Mouse (Mus musculus) spleen, embryonic (tissue): ENCODE measurements around the gene Cers4.

Source experiments
- CTCF ChIA-PET: fragments of 350-600 bp; sonication (Branson Sonifier 250); formaldehyde crosslinking; loops from one replicate; lab custom pipeline; 2022; lab: Charles Lee

Cers4 gene

GRCm38 (mm10) chr8:4492851-4493685 is at the start of gene Cers4:
Gene Cers4, plus strand, starts transcription at chr8:4493026.
- CTCF ChIA-PET, result no interaction called here

- CTCF ChIA-PET, result no interaction called here
Measured at GRCm38 (mm10) chr8:4458165-4458564, 34.7 kb upstream of the Cers4 start.

- CTCF ChIA-PET, result interaction anchor here (0.6 kb wide), 1 partner anchor 30 kb away, joined by 6 read pairs; no protein-coding TSS in a partner anchor
Measured at GRCm38 (mm10) chr8:4463061-4463460, 29.8 kb upstream of the Cers4 start.

GRCm38 (mm10) chr8:4474419-4475187 is 18.2 kb upstream of the Cers4 start:
- CTCF ChIA-PET, result no interaction called here

GRCm38 (mm10) chr8:4481154-4481553 is 11.7 kb upstream of the Cers4 start:
- CTCF ChIA-PET, result interaction anchor here (0.7 kb wide), 1 partner anchor 265 kb away, joined by 6 read pairs; no protein-coding TSS in a partner anchor

GRCm38 (mm10) chr8:4481586-4481985 is 11.2 kb upstream of the Cers4 start:
- CTCF ChIA-PET, result no interaction called here

GRCm38 (mm10) chr8:4482501-4482900 is 10.3 kb upstream of the Cers4 start:
- CTCF ChIA-PET, result no interaction called here

- CTCF ChIA-PET, result no interaction called here
Measured at GRCm38 (mm10) chr8:4483330-4483729, 9.5 kb upstream of the Cers4 start.

- CTCF ChIA-PET, result interaction anchor here (0.7 kb wide), 1 partner anchor 85 kb away, joined by 3 read pairs; no protein-coding TSS in a partner anchor
Measured at GRCm38 (mm10) chr8:4493686-4494440, 1.0 kb downstream of the Cers4 start.

- CTCF ChIA-PET, result no interaction called here
Measured at GRCm38 (mm10) chr8:4495976-4496375, 3.1 kb downstream of the Cers4 start.

GRCm38 (mm10) chr8:4497610-4498009 is 4.8 kb downstream of the Cers4 start:
- CTCF ChIA-PET, result interaction anchor here (0.6 kb wide), 1 partner anchor 112 kb away, joined by 3 read pairs; no protein-coding TSS in a partner anchor

GRCm38 (mm10) chr8:4505364-4505763 is 12.5 kb downstream of the Cers4 start:
- CTCF ChIA-PET, result no interaction called here

- CTCF ChIA-PET, result no interaction called here
Measured at GRCm38 (mm10) chr8:4507527-4507926, 14.7 kb downstream of the Cers4 start.

GRCm38 (mm10) chr8:4510824-4511223 is 18.0 kb downstream of the Cers4 start:
- CTCF ChIA-PET, result no interaction called here

GRCm38 (mm10) chr8:4511429-4512115 is 18.7 kb downstream of the Cers4 start:
- CTCF ChIA-PET, result no interaction called here

GRCm38 (mm10) chr8:4512116-4512495 is 19.3 kb downstream of the Cers4 start:
- CTCF ChIA-PET, result no interaction called here

- CTCF ChIA-PET, result interaction anchor here (0.6 kb wide), 1 partner anchor 29 kb away, joined by 3 read pairs; no protein-coding TSS in a partner anchor
Measured at GRCm38 (mm10) chr8:4516162-4516561, 23.3 kb downstream of the Cers4 start.

GRCm38 (mm10) chr8:4521472-4521871 is 28.6 kb downstream of the Cers4 start:
- CTCF ChIA-PET, result no interaction called here

GRCm38 (mm10) chr8:4523525-4523924 is 30.7 kb downstream of the Cers4 start:
- CTCF ChIA-PET, result no interaction called here
